Mouse (Mus musculus): ENCODE measurements at regions not wholly inside any gene's neighbourhood (a gene's known extent, or its start where the extent isn't known, plus 50 kb on each side); places are given as distances from the start of the nearest gene placed in this dataset.

- DNase-seq (ENCODE audit: low read depth, low spot score): no peak
Measured at GRCm38 (mm10) chr7:116853351-116853750, 349.2 kb downstream of the Nucb2 start.

- no peak for DNase-seq (ENCODE audit: low read depth, low spot score)
Measured at GRCm38 (mm10) chr7:116857141-116857540, 353.0 kb downstream of the Nucb2 start.

GRCm38 (mm10) chr7:116857744-116858143 is 353.6 kb downstream of the Nucb2 start:
- DNase-seq (ENCODE audit: low read depth, low spot score): no peak

- DNase-seq (ENCODE audit: low read depth, low spot score): no peak
Measured at GRCm38 (mm10) chr7:116882268-116882964, 378.2 kb downstream of the Nucb2 start.

GRCm38 (mm10) chr7:116893846-116894245 is 389.7 kb downstream of the Nucb2 start:
- no peak for DNase-seq (ENCODE audit: low read depth, low spot score)

- DNase-seq (ENCODE audit: low read depth, low spot score): no peak
Measured at GRCm38 (mm10) chr7:116915797-116916196, 411.6 kb downstream of the Nucb2 start.

- DNase-seq (ENCODE audit: low read depth, low spot score): no peak
Measured at GRCm38 (mm10) chr7:116917921-116918670, 413.9 kb downstream of the Nucb2 start.

GRCm38 (mm10) chr7:116946448-116946847 is 434.3 kb upstream of the Xylt1 start:
- no peak for DNase-seq (ENCODE audit: low read depth, low spot score)

GRCm38 (mm10) chr7:116959196-116959895 is 421.4 kb upstream of the Xylt1 start:
- no peak for DNase-seq (ENCODE audit: low read depth, low spot score)

- no peak for DNase-seq (ENCODE audit: low read depth, low spot score)
Measured at GRCm38 (mm10) chr7:116963839-116964238, 416.9 kb upstream of the Xylt1 start.

GRCm38 (mm10) chr7:116991351-116991750 is 389.4 kb upstream of the Xylt1 start:
- peak; percentile 61 for DNase-seq (ENCODE audit: low read depth, low spot score)

- DNase-seq (ENCODE audit: low read depth, low spot score): peak; percentile 73
Measured at GRCm38 (mm10) chr7:116992166-116992565, 388.6 kb upstream of the Xylt1 start.

- peak; percentile 29 for DNase-seq (ENCODE audit: low read depth, low spot score)
Measured at GRCm38 (mm10) chr7:116995770-116996169, 385.0 kb upstream of the Xylt1 start.

GRCm38 (mm10) chr7:117003167-117003566 is 377.6 kb upstream of the Xylt1 start:
- no peak for DNase-seq (ENCODE audit: low read depth, low spot score)

GRCm38 (mm10) chr7:117018349-117018748 is 362.4 kb upstream of the Xylt1 start:
- DNase-seq (ENCODE audit: low read depth, low spot score): no peak

- peak; percentile 64 for DNase-seq (ENCODE audit: low read depth, low spot score)
Measured at GRCm38 (mm10) chr7:117021716-117022115, 359.1 kb upstream of the Xylt1 start.

- no peak for DNase-seq (ENCODE audit: low read depth, low spot score)
Measured at GRCm38 (mm10) chr7:117044926-117045325, 335.9 kb upstream of the Xylt1 start.

- DNase-seq (ENCODE audit: low read depth, low spot score): peak; percentile 86
Measured at GRCm38 (mm10) chr7:117049249-117049648, 331.5 kb upstream of the Xylt1 start.

GRCm38 (mm10) chr7:117065771-117066170 is 315.0 kb upstream of the Xylt1 start:
- DNase-seq (ENCODE audit: low read depth, low spot score): no peak

- peak; percentile 20 for DNase-seq (ENCODE audit: low read depth, low spot score)
Measured at GRCm38 (mm10) chr7:117090911-117091550, 289.7 kb upstream of the Xylt1 start.

- DNase-seq (ENCODE audit: low read depth, low spot score): no peak
Measured at GRCm38 (mm10) chr7:117092860-117093259, 287.9 kb upstream of the Xylt1 start.

- no peak for DNase-seq (ENCODE audit: low read depth, low spot score)
Measured at GRCm38 (mm10) chr7:117097618-117098017, 283.2 kb upstream of the Xylt1 start.

Measured in ZHBTc4 (cell line).